Mouse (Mus musculus): ENCODE data around the gene Cdc42ep4.

Cdc42ep4 gene

GRCm38 (mm10) chr11:113761646-113762045, 10.0 kb upstream of the Cdc42ep4 start:
- ChIA-PET POLR2A (interaction anchor here in 2 of 4 experiments (7.6 to 7.7 kb wide), 2 partner anchors 10 to 12 kb away, joined by 51 to 92 read pairs; partner anchors contain the start of gene Cdc42ep4 (in 2 of the 2)), CTCF (interaction anchor here in 1 of 4 experiments (0.6 kb wide), 1 partner anchor 24 kb away, joined by 3 read pairs; no protein-coding TSS in a partner anchor)

GRCm38 (mm10) chr11:113760476-113760875, 8.8 kb upstream of the Cdc42ep4 start:
- ChIA-PET POLR2A (interaction anchor here in 3 of 4 experiments (0.8 to 1.6 kb wide), 6 partner anchors 9 to 51 kb away, joined by 3 to 8 read pairs (median 3); partner anchors contain the start of genes Cdc42ep4 (in 3 of the 3) and Cpsf4l (in 2 of the 3)), CTCF (interaction anchor here in 2 of 4 experiments (1.0 to 1.2 kb wide), 2 partner anchors 51 kb away, joined by 3 to 4 read pairs; no protein-coding TSS in a partner anchor)

- CTCF ChIA-PET, result no interaction called here
- POLR2A ChIA-PET, result interaction anchor here in 2 of 4 experiments (0.5 to 5.4 kb wide), 4 partner anchors 18 to 801 kb away, joined by 3 to 27 read pairs (median 4); partner anchors contain the start of gene Cpsf4l (in 1 of the 2)
Observed at GRCm38 (mm10) chr11:113758851-113759250, 7.2 kb upstream of the Cdc42ep4 start.

GRCm38 (mm10) chr11:113756578-113756977, 4.9 kb upstream of the Cdc42ep4 start:
- CTCF ChIA-PET, result interaction anchor here in 2 of 4 experiments (0.6 kb wide), 2 partner anchors 13 to 46 kb away, joined by 3 read pairs; no protein-coding TSS in a partner anchor
- POLR2A ChIA-PET, result interaction anchor here in 2 of 4 experiments (0.7 to 5.4 kb wide), 7 partner anchors 9 to 737 kb away, joined by 3 to 27 read pairs (median 4); partner anchors contain the start of gene Cpsf4l (in 2 of the 2)

GRCm38 (mm10) chr11:113755878-113756277, 4.2 kb upstream of the Cdc42ep4 start:
- CTCF ChIA-PET, result interaction anchor here in 1 of 4 experiments (1.3 kb wide), 1 partner anchor 55 kb away, joined by 3 read pairs; no protein-coding TSS in a partner anchor
- POLR2A ChIA-PET, result interaction anchor here in 3 of 4 experiments (0.7 to 5.4 kb wide), 8 partner anchors 8 to 738 kb away, joined by 3 to 27 read pairs (median 4); partner anchors contain the start of gene Cpsf4l (in 2 of the 3)

GRCm38 (mm10) chr11:113754845-113755244, 3.2 kb upstream of the Cdc42ep4 start:
- ChIA-PET POLR2A (interaction anchor here in 3 of 4 experiments (0.8 to 5.4 kb wide), 16 partner anchors 9 to 97 kb away, joined by 3 to 27 read pairs (median 3); partner anchors contain the start of gene Cpsf4l (in 3 of the 3)), CTCF (interaction anchor here in 3 of 4 experiments (0.6 to 1.5 kb wide), 4 partner anchors 12 to 178 kb away, joined by 3 to 6 read pairs (median 4); no protein-coding TSS in a partner anchor)

- POLR2A ChIA-PET, result interaction anchor here (0.6 to 6.4 kb wide), 82 partner anchors 7 to 930 kb away, joined by 3 to 139 read pairs (median 7); partner anchors contain the start of genes Cpsf4l (in 4 of the 4), D11Wsu47e (in 4 of the 4), Fam104a (in 4 of the 4) and Cog1 (in 1 of the 4)
- CTCF ChIA-PET, result interaction anchor here in 3 of 4 experiments (0.5 to 2.7 kb wide), 6 partner anchors 43 to 915 kb away, joined by 3 to 16 read pairs (median 4); partner anchors contain the start of genes Cpsf4l (in 1 of the 3) and Rpl38 (in 1 of the 3)
Observed at GRCm38 (mm10) chr11:113752685-113753430, 1.2 kb upstream of the Cdc42ep4 start.

GRCm38 (mm10) chr11:113752158-113752661, 529 bp upstream of the Cdc42ep4 start:
- POLR2A ChIA-PET, result interaction anchor here (0.6 to 6.4 kb wide), 112 partner anchors 8 to 1044 kb away, joined by 3 to 139 read pairs (median 5); partner anchors contain the start of genes Cpsf4l (in 4 of the 4), D11Wsu47e (in 4 of the 4), Fam104a (in 4 of the 4) and Btbd17 (in 1 of the 4)
- CTCF ChIA-PET, result interaction anchor here (0.5 to 2.7 kb wide), 21 partner anchors 10 to 916 kb away, joined by 3 to 16 read pairs (median 4); partner anchors contain the start of genes Cpsf4l (in 1 of the 4) and Rpl38 (in 1 of the 4)

GRCm38 (mm10) chr11:113750571-113751483, 854 bp downstream of the Cdc42ep4 start:
- POLR2A ChIA-PET, result interaction anchor here in 3 of 4 experiments (0.6 to 6.4 kb wide), 71 partner anchors 8 to 1006 kb away, joined by 3 to 139 read pairs (median 7); partner anchors contain the start of genes Cpsf4l (in 3 of the 3), D11Wsu47e (in 2 of the 3) and Fam104a (in 2 of the 3)
- CTCF ChIA-PET, result interaction anchor here in 3 of 4 experiments (0.5 to 2.7 kb wide), 17 partner anchors 8 to 1637 kb away, joined by 3 to 16 read pairs (median 4); no protein-coding TSS in a partner anchor

- ChIA-PET CTCF (interaction anchor here (0.5 to 2.7 kb wide), 17 partner anchors 7 to 1638 kb away, joined by 3 to 16 read pairs (median 4); no protein-coding TSS in a partner anchor), POLR2A (interaction anchor here (0.6 to 6.4 kb wide), 40 partner anchors 9 to 98 kb away, joined by 3 to 139 read pairs (median 5); partner anchors contain the start of genes Cpsf4l (in 3 of the 4), D11Wsu47e (in 1 of the 4) and Fam104a (in 1 of the 4))
Observed at GRCm38 (mm10) chr11:113749749-113750351, 1.8 kb downstream of the Cdc42ep4 start.

GRCm38 (mm10) chr11:113748797-113749521, 2.7 kb downstream of the Cdc42ep4 start:
- ChIA-PET CTCF (interaction anchor here (0.7 to 2.7 kb wide), 12 partner anchors 34 to 265 kb away, joined by 3 to 14 read pairs (median 4); no protein-coding TSS in a partner anchor), POLR2A (interaction anchor here (0.5 to 6.4 kb wide), 38 partner anchors 9 to 422 kb away, joined by 3 to 139 read pairs (median 6); partner anchors contain the start of genes Cpsf4l (in 3 of the 4), D11Wsu47e (in 2 of the 4), Fam104a (in 2 of the 4) and Slc39a11 (in 1 of the 4))

- ChIA-PET CTCF (interaction anchor here (0.5 to 2.5 kb wide), 8 partner anchors 33 to 264 kb away, joined by 3 to 12 read pairs (median 4); no protein-coding TSS in a partner anchor), POLR2A (interaction anchor here (0.6 to 6.4 kb wide), 31 partner anchors 8 to 112 kb away, joined by 3 to 139 read pairs (median 5); partner anchors contain the start of genes Cpsf4l (in 2 of the 4), D11Wsu47e (in 2 of the 4), Fam104a (in 2 of the 4) and Slc39a11 (in 1 of the 4))
Observed at GRCm38 (mm10) chr11:113747725-113748380, 3.8 kb downstream of the Cdc42ep4 start.

- ChIA-PET CTCF (interaction anchor here (0.5 to 2.5 kb wide), 5 partner anchors 32 to 106 kb away, joined by 3 to 12 read pairs (median 4); no protein-coding TSS in a partner anchor), POLR2A (interaction anchor here in 3 of 4 experiments (0.7 to 6.4 kb wide), 24 partner anchors 8 to 65 kb away, joined by 3 to 139 read pairs (median 5); partner anchors contain the start of genes Cpsf4l (in 2 of the 3), D11Wsu47e (in 1 of the 3) and Fam104a (in 1 of the 3))
Observed at GRCm38 (mm10) chr11:113747056-113747455, 4.6 kb downstream of the Cdc42ep4 start.

- POLR2A ChIA-PET, result interaction anchor here in 3 of 4 experiments (0.6 to 5.5 kb wide), 8 partner anchors 15 to 62 kb away, joined by 3 to 52 read pairs (median 3); partner anchors contain the start of genes Cpsf4l (in 1 of the 3) and D11Wsu47e (in 1 of the 3)
Observed at GRCm38 (mm10) chr11:113745961-113746360, 5.7 kb downstream of the Cdc42ep4 start.

More at GRCm38 (mm10) chr11:113745961-113746360, 5.7 kb downstream of the Cdc42ep4 start:
- CTCF ChIA-PET, result interaction anchor here in 1 of 4 experiments (1.1 to 1.6 kb wide), 2 partner anchors 31 to 65 kb away, joined by 4 to 7 read pairs; no protein-coding TSS in a partner anchor
